In genomic region chr5:116897391-116897790, GRCm38 (mm10) we compare ENCODE assay signal across 35 mouse cellular contexts.
"Had no signal": no experiment of that assay in that cellular context is flagged by ENCODE, and none has a peak within 500 bp of the region (broad histone marks: within the 10 kb centered on the region; RNA-seq: fewer than 3 reads in every experiment).

No protein-coding gene starts in this region.

- H3K9ac ChIP-seq: heart, embryonic 12.5 days; heart, embryonic 13.5 days; heart, embryonic 15.5 days; hindbrain, embryonic 12.5 days; hindbrain, embryonic 13.5 days; hindbrain, embryonic 14.5 days; hindbrain, embryonic 15.5 days; intestine, embryonic 15.5 days; kidney, embryonic 15.5 days had no signal

- H3K36me3 ChIP-seq: heart, embryonic 10.5 days; heart, embryonic 12.5 days; heart, embryonic 13.5 days; heart, embryonic 15.5 days; hindbrain, embryonic 10.5 days; hindbrain, embryonic 12.5 days; hindbrain, embryonic 13.5 days; hindbrain, embryonic 15.5 days; intestine, embryonic 15.5 days; kidney, embryonic 15.5 days had no signal

- H3K27me3 ChIP-seq: heart, embryonic 12.5 days; heart, embryonic 13.5 days; heart, embryonic 15.5 days; hindbrain, embryonic 12.5 days; hindbrain, embryonic 15.5 days; intestine, embryonic 15.5 days; kidney, embryonic 15.5 days had no signal

- H3K9me3 ChIP-seq: heart, embryonic 15.5 days; hindbrain, embryonic 12.5 days; hindbrain, embryonic 13.5 days; hindbrain, embryonic 15.5 days; intestine, embryonic 15.5 days; kidney, embryonic 15.5 days had no signal

- ATAC-seq: hindbrain, embryonic 16.5 days; hindbrain, postnatal 0 days; inflammation-experienced regulatory T-cells, adult 6 months; intestine, embryonic 15.5 days; intestine, embryonic 16.5 days; intestine, postnatal 0 days had no signal

- H3K27ac ChIP-seq: heart, embryonic 10.5 days; heart, embryonic 13.5 days; heart, embryonic 15.5 days; hindbrain, embryonic 10.5 days; hindbrain, embryonic 12.5 days; hindbrain, embryonic 13.5 days; hindbrain, embryonic 14.5 days; hindbrain, embryonic 15.5 days; hindbrain, postnatal 0 days; intestine, embryonic 15.5 days; kidney, embryonic 15.5 days; kidney, postnatal 0 days; layer of hippocampus, adult 2 months had no signal

- H3K4me2 ChIP-seq: heart, embryonic 11.5 days; heart, embryonic 12.5 days; heart, embryonic 13.5 days; heart, embryonic 15.5 days; hindbrain, embryonic 12.5 days; hindbrain, embryonic 13.5 days; hindbrain, embryonic 14.5 days; hindbrain, embryonic 15.5 days; intestine, embryonic 15.5 days; kidney, embryonic 15.5 days had no signal

- DNase-seq: heart, postnatal 10 days; heart, postnatal 14 days; heart, postnatal 36 days; heart, postnatal 4 days; kidney, adult 11 months; kidney, adult 18-20 months; kidney, adult 2 months; kidney, adult 8-10 months; kidney, adult 9 months; kidney, postnatal 10 days; kidney, postnatal 14 days; kidney, postnatal 25 days; kidney, postnatal 36 days; kidney, postnatal 4 days; layer of hippocampus, adult 9-11 months; layer of hippocampus, postnatal 36 days had no signal

- H3K4me3 ChIP-seq: heart, embryonic 10.5 days; heart, embryonic 12.5 days; heart, embryonic 13.5 days; heart, embryonic 15.5 days; hindbrain, embryonic 10.5 days; hindbrain, embryonic 12.5 days; hindbrain, embryonic 13.5 days; hindbrain, embryonic 15.5 days; intestine, embryonic 15.5 days; kidney, embryonic 15.5 days; layer of hippocampus, adult 2 months had no signal

- H3K4me1 ChIP-seq: heart, embryonic 10.5 days; heart, embryonic 12.5 days; heart, embryonic 13.5 days; heart, embryonic 15.5 days; hindbrain, embryonic 10.5 days; intestine, embryonic 15.5 days; kidney, embryonic 15.5 days had no signal
